Mouse (Mus musculus): ENCODE results near the gene Qrfpr. TPM values are rescaled to one million over a fixed set of nuclear protein-coding genes. Genes with fewer than 3 reads are reported as not detected.

The Qrfpr gene
- polyA plus RNA-seq, 1 experiment from 2014 or later = 0.95 TPM

Other genes with a start within 250 kb of the Qrfpr start
- gene Mccc1, start 221.6 kb downstream of the Qrfpr start, polyA plus RNA-seq (2015; fragmentation: Nextera tagmentation; extraction: Ambion mirVana) = 79.5 and 86.7 TPM in 2 replicates
- 0.03 and 0.09 TPM in 2 replicates for gene Ccdc144b, start 168.8 kb downstream of the Qrfpr start, polyA plus RNA-seq (2015; fragmentation: Nextera tagmentation; extraction: Ambion mirVana)
- gene Acad9, start 156.3 kb downstream of the Qrfpr start, polyA plus RNA-seq (2015; fragmentation: Nextera tagmentation; extraction: Ambion mirVana) = 82.2 and 95.0 TPM in 2 replicates
- 4.6 and 5.6 TPM in 2 replicates for gene D3Ertd254e, start 71.3 kb downstream of the Qrfpr start, polyA plus RNA-seq (2015; fragmentation: Nextera tagmentation; extraction: Ambion mirVana)

Measured in heart, embryonic 16.5 days (tissue).